Mouse (Mus musculus): Measurements from ENCODE around the gene Gadd45gip1. TPM values are rescaled to one million over a fixed set of nuclear protein-coding genes. Genes with fewer than 3 reads are reported as not detected.

Gene Gadd45gip1
- polyA plus RNA-seq, 1 experiment from 2014 or later: 39.7 TPM

GRCm38 (mm10) chr8:84846722-84847572 lies 15.6 kb downstream of the Gadd45gip1 start, which contains the start of gene Calr:
TSS of gene Calr (minus strand) at chr8:84846934.
- Histone ChIP-seq H3K27ac (peak within 1 kb of the TSS; percentile 68), H3K4me3 (peak within 1 kb of the TSS; percentile 94), H3K9me3 (no peaks in the 10 kb centered on the region), H3K36me3 (peaks cover 30% of the 10 kb centered on the region), H3K9ac (peak within 1 kb of the TSS; percentile 85), H3K4me1 (peaks cover 32% of the 10 kb centered on the region), H3K27me3 (replicated peaks) (no peaks in the 10 kb centered on the region), H3K4me2 (replicated peaks) (peak within 1 kb of the TSS; percentile 86)
- under 1% methylated on average over 55 of the region's 55 CpGs for WGBS
- peak; percentile 99 for ATAC-seq (ENCODE audit: low FRiP score, low read depth)

DNA sequence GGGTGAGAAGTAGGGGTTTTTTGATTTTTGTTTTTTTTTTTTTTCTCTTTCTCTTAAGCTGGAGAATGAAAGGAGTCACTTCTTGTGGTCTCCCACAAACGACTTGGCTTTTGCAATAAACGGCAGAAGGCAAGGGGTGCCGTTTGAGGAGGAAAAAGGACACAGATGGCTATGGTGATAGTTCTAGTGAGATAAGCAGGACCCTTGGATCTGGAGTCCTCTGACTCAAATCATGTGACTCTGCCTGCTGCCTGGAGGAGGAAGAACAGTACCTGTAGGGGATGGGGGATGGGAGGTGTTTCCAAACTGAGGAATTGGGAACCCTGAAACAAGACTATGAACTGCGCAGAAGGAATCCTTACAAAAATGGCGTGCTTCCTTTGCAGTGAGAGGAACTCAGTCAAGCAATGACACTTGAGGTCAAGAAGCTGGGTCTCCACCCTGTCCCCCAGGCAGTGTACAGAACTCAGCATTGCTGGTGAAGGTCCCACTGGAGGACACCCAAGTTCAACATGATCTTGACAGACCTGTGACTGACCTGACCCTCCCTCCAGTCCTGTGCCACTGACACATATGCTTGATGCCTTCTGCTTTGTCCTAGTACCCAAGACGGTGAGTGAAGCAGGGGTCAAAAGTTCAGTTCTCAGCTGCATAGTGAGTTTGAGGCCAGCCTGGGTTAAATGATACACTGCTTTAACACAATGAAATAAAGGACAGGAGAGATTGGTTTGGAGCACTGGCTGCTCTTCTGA lies 16.5 kb downstream of the Gadd45gip1 start:
- no peaks in the 10 kb centered on the region for H3K27me3 ChIP-seq (replicated peaks)
- H3K27ac ChIP-seq: no peak overlapping the region
- no peak overlapping the region for H3K9ac ChIP-seq
- peak overlapping the region; percentile 86 for H3K4me2 ChIP-seq (replicated peaks)
- H3K4me3 ChIP-seq: no peak overlapping the region; the same call in 1 of the 2 replicates
- 38% methylated on average over 6 of the region's 6 CpGs for WGBS
- no peak for ATAC-seq (ENCODE audit: low FRiP score, low read depth)
- H3K36me3 ChIP-seq: peaks cover 22% of the 10 kb centered on the region
- peaks cover 31% of the 10 kb centered on the region for H3K4me1 ChIP-seq
- H3K9me3 ChIP-seq: no peaks in the 10 kb centered on the region

DNA sequence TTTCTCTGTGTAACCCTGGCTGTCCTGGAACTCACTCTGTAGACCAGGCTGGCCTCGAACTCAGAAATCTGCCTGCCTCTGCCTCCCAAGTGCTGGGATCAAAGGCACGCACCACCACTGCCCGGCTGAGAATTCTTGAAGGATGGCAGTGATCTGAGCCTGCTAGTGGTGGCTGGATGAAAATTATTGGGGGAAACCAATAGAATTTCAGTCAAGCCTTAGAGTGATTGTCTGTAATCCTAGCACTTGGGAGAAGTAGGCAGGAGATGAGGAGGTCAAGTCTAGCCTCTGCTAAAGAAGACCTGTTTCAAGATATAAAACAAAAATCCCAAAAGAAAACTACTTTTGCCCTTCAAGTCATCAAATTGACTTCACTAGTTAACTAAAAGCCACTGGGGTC lies 25.1 kb downstream of the Gadd45gip1 start:
- Histone ChIP-seq H3K27me3 (replicated peaks) (no peaks in the 10 kb centered on the region), H3K4me1 (peaks cover 13% of the 10 kb centered on the region), H3K9me3 (no peaks in the 10 kb centered on the region), H3K9ac (no peak overlapping the region), H3K27ac (no peak overlapping the region), H3K4me2 (replicated peaks) (no peak overlapping the region), H3K36me3 (peaks cover 22% of the 10 kb centered on the region), H3K4me3 (no peak overlapping the region)
- ATAC-seq (ENCODE audit: low FRiP score, low read depth): peak; percentile 45; the same call in 1 of the 2 replicates
- 94% methylated on average over 3 of the region's 3 CpGs for WGBS

- Histone ChIP-seq H3K9ac (peak within 1 kb of the TSS; percentile 78), H3K4me3 (peak within 1 kb of the TSS; percentile 92), H3K9me3 (no peaks in the 10 kb centered on the region), H3K4me2 (replicated peaks) (peak within 1 kb of the TSS; percentile 94), H3K27ac (0 out of 2 replicates have a peak within 1 kb of the TSS, but pooled peaks have one; percentile 29), H3K27me3 (replicated peaks) (no peaks in the 10 kb centered on the region), H3K4me1 (peaks cover 13% of the 10 kb centered on the region), H3K36me3 (peaks cover 27% of the 10 kb centered on the region)
- WGBS: under 1% methylated on average over 39 of the region's 39 CpGs
- ATAC-seq (ENCODE audit: low FRiP score, low read depth): peak; percentile 86
Observed at GRCm38 (mm10) chr8:84856864-84857441, 25.6 kb downstream of the Gadd45gip1 start, which contains the start of gene Farsa. TSS of gene Farsa (plus strand) at chr8:84856989.

- ATAC-seq (ENCODE audit: low FRiP score, low read depth): peak; percentile 68
- H3K9ac ChIP-seq: peak within 1 kb of the TSS; percentile 51; the same call in 1 of the 2 replicates
- H3K4me2 ChIP-seq (replicated peaks): peak within 1 kb of the TSS; percentile 84
- peaks cover 8% of the 10 kb centered on the region for H3K27me3 ChIP-seq (replicated peaks)
- peaks cover 11% of the 10 kb centered on the region for H3K4me1 ChIP-seq
- no peak within 1 kb of the TSS for H3K27ac ChIP-seq
- H3K9me3 ChIP-seq: no peaks in the 10 kb centered on the region
- H3K36me3 ChIP-seq: peaks cover 32% of the 10 kb centered on the region
- H3K4me3 ChIP-seq: peak within 1 kb of the TSS; percentile 34
- 16% methylated on average over 45 of the region's 46 CpGs for WGBS
Observed at GRCm38 (mm10) chr8:84871376-84872308, 40.3 kb downstream of the Gadd45gip1 start, which contains the start of gene Syce2. TSS of gene Syce2 (plus strand) at chr8:84872111.

DNA sequence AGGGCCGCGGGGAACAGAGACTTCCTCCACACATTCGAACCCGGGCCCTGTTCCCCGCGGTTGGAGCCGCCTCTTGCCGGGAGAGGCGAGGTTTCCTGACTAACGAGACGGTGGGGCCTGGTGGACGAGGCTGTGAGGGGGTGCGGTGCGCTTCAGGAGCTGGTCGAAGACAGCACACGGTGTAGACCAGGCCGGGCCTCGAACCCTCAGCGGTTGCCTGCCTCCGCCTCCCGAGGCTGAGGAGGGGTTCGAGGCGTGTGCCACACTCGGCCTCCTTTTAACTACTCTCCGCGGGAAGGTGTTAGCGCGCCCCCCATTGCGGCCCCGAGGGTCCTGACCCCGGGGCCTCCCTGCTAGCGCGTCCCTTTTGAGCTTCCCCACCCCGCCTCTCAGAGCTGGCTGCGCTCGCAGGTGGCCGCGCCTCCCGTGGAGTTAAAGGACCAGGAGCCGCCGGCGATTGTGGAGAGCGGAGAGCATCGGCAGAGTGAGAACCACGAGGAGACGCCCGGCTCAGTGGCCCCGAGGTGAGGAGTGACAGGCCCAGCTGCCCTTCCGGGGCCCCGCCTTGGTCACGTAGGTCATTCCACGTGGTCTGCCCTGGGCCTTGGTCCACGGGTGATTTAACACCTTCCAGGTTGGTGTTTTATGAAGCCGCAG lies 41.1 kb downstream of the Gadd45gip1 start:
- ATAC-seq (ENCODE audit: low FRiP score, low read depth): peak; percentile 56; the same call in 1 of the 2 replicates
- 4% methylated on average over 54 of the region's 54 CpGs for WGBS
- Histone ChIP-seq H3K4me2 (replicated peaks) (peak overlapping the region; percentile 84), H3K9ac (peak overlapping the region; percentile 51; the same call in 1 of the 2 replicates), H3K27ac (no peak overlapping the region), H3K36me3 (peaks cover 24% of the 10 kb centered on the region), H3K9me3 (no peaks in the 10 kb centered on the region), H3K4me3 (peak overlapping the region; percentile 34), H3K27me3 (replicated peaks) (peaks cover 8% of the 10 kb centered on the region), H3K4me1 (peaks cover 11% of the 10 kb centered on the region)

- Histone ChIP-seq H3K9ac (peak overlapping the region; percentile 51; the same call in 1 of the 2 replicates), H3K4me1 (peaks cover 11% of the 10 kb centered on the region), H3K9me3 (no peaks in the 10 kb centered on the region), H3K36me3 (peaks cover 18% of the 10 kb centered on the region), H3K4me3 (peak overlapping the region; percentile 34; the same call in 1 of the 2 replicates), H3K4me2 (replicated peaks) (peak overlapping the region; percentile 84), H3K27ac (no peak overlapping the region), H3K27me3 (replicated peaks) (peaks cover 8% of the 10 kb centered on the region)
- no peak for ATAC-seq (ENCODE audit: low FRiP score, low read depth)
- WGBS: 69% methylated on average over 4 of the region's 4 CpGs
Observed at GRCm38 (mm10) chr8:84873016-84873415, 41.7 kb downstream of the Gadd45gip1 start.

DNA sequence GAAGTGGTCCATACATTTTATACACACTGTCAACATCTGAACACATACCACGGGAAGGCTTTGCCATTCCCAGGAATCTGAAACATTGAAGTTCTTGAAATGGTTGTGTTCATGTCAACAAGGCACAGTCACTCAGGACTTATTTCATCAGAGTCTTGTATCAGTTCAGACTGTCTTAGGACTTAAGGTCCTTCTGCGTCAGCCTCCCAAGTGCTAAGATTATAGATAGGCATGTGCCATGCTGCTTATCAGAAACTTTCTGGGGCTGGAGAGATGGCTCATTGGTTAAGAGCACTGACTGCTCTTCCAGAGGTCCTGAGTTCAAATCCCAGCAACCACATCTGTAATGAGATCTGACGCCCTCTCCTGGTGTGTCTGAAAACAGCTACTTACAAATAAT lies 43.0 kb downstream of the Gadd45gip1 start:
- Histone ChIP-seq H3K4me2 (replicated peaks) (no peak overlapping the region), H3K9me3 (no peaks in the 10 kb centered on the region), H3K4me3 (no peak overlapping the region), H3K9ac (no peak overlapping the region), H3K27me3 (replicated peaks) (peaks cover 8% of the 10 kb centered on the region), H3K36me3 (peaks cover 5% of the 10 kb centered on the region), H3K27ac (no peak overlapping the region), H3K4me1 (peaks cover 11% of the 10 kb centered on the region)
- ATAC-seq (ENCODE audit: low FRiP score, low read depth): no peak
- WGBS: 92% methylated on average over 3 of the region's 3 CpGs

- no peaks in the 10 kb centered on the region for H3K9me3 ChIP-seq
- no peak overlapping the region for H3K4me3 ChIP-seq
- H3K27ac ChIP-seq: no peak overlapping the region
- no peak overlapping the region for H3K9ac ChIP-seq
- H3K4me1 ChIP-seq: peaks cover 4% of the 10 kb centered on the region
- ATAC-seq (ENCODE audit: low FRiP score, low read depth): no peak
- H3K4me2 ChIP-seq (replicated peaks): no peak overlapping the region
- H3K27me3 ChIP-seq (replicated peaks): peaks cover 6% of the 10 kb centered on the region
- H3K36me3 ChIP-seq: no peaks in the 10 kb centered on the region
- WGBS: 90% methylated on average over 3 of the region's 3 CpGs
Observed at GRCm38 (mm10) chr8:84877297-84878035, 46.1 kb downstream of the Gadd45gip1 start.

- no peak overlapping the region for H3K4me2 ChIP-seq (replicated peaks)
- WGBS: 89% methylated on average over 1 of the region's 1 CpGs
- no peak for ATAC-seq (ENCODE audit: low FRiP score, low read depth)
Observed at GRCm38 (mm10) chr8:84878915-84879314, 47.6 kb downstream of the Gadd45gip1 start.

More at GRCm38 (mm10) chr8:84878915-84879314, 47.6 kb downstream of the Gadd45gip1 start:
- Histone ChIP-seq H3K27me3 (replicated peaks) (no peaks in the 10 kb centered on the region), H3K4me1 (no peaks in the 10 kb centered on the region), H3K27ac (no peak overlapping the region), H3K4me3 (no peak overlapping the region), H3K9ac (no peak overlapping the region), H3K36me3 (no peaks in the 10 kb centered on the region), H3K9me3 (no peaks in the 10 kb centered on the region)
